Mouse (Mus musculus) T-helper 17 cell (primary cell): ENCODE data around the gene Iqcc.

Source experiments
- in situ Hi-C, 2 experiments: fragments of 300-600 bp; cut with MboI, MseI; formaldehyde crosslinking; loops; 1 replicate in 1 of 2; 2 replicates in 1 of 2; pipeline ENCODE4 v1.15.1; 2025; ENCODE audit warnings: high pct_unique_total_duplicates in 2 of 2

Iqcc gene

DNA sequence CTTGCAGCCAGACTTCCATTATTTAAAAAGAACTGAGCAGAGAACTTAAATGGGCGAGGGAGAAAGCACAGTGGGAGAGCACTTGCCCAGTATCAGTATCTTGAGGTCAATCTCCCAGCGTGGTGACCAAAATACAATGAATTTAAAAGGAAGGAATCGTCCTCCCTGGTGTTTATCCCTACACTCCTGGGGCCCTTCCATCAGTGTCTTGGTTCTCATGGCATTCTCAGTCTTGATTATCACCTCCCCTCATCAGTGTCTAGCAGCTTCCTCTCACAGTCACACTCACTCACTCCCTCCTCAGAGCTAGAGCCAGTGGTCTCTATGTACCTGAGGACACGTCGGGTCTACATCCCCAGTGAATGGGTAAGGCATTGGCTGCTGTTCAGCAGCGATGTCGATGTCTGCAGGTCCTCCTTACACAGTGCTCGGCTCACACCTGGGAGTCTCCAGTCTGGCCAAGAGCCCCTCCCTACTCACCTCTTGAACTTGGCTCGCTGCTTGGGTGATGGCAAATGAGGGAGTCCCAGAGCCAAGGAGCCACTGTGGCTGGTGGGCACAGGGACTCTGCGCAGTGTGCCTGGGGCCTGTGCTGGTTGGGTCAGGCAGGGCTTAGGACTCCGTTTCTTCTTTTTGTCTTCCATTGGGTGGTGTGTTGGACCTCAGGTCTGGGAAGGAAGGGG is 3.4 kb upstream of the Iqcc start:
- in situ Hi-C loops, result loop anchor here in 1 of 2 experiments (5.0 kb wide), 1 partner anchor 290 kb away; no protein-coding TSS in a partner anchor

DNA sequence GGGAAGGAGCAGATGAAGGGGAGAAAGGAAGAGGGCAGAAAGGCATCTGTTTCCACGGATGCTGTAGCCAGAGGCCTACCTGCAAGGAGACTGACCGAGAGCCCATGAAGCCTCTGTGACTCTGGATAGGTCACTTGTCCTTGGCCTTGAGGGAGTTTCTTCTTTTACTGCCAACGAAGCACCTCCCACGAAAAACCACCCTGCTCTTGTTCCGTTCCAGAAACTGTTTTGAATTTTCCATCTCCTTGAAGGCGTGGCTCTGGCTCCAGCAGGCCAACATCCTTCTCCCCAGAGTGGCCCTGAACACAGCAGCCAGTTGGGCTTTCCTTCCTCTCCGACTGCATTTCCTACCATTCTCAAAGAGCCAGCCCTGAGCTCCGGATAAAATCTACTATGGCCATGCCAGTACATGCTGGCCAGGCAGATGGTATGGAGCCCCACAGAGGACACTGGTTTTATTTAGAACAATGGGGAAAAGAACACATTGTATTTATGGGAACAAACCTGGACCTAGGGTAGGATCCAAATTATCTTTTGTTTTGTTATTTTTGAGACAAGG is 2.5 kb upstream of the Iqcc start:
- in situ Hi-C loops, result loop anchor here in 1 of 2 experiments (5.0 kb wide), 1 partner anchor 289 kb away; no protein-coding TSS in a partner anchor

DNA sequence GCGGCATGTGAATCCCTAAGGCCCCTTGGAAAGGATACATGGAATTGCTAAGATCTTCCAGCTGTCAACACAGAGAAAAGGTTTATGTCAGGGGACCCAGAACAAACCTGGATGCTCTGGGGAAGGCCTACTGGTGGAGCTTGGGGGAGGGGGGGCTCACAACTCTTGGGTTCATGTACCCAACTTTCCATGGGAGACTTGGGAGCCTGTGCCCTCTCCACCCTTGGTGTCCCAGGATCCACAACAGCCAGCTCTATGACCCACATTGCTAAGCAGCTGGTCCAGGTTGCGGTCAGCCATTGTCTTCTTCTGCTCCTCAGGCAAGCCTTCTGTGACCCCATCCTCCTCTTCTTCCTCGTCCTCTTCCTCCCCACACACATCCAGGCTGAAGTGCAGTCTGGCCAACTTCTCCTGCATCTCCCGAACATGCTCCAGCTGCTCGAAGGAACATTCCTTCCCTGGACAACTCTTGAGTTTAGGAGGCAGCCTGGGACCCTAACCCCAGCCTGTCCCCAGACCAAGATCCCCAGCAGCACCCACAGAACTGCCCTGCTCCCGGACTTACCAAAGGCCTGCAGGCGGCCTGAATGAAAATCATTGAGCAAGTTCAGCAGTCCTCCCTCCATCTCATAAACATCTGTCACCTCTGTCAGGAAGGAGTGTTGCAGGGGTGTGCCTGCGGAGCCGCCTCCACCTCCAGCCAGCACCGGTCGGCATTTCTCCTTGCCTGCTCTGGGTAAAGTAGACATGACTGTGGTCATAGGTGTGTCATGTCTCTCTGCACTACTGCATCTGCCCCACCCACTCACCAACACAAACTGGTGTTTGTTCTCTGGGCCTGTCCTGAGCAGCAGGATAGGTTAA is 1.8 kb upstream of the Iqcc start:
- in situ Hi-C loops, result loop anchor here in 1 of 2 experiments (5.0 kb wide), 1 partner anchor 288 kb away; no protein-coding TSS in a partner anchor

DNA sequence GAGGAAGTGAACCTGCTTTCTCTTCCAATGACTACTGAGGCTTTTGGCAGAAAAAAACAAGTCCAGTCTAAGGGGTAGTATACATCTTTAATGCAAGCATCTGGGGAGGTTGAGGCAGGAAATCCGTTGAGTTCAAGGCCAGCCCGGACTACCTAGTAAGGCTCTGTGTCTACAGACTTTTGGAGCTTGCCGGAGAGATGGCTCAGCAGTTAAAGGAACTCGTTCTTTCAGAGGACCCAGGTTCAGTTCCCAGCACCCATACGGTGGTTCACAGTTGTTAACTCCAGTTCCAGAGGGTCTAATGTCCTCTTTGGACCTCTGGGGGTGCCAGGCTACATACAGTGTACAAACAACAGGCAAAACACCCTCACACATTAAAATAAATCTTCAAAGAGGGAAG is 868 bp downstream of the Iqcc start:
- in situ Hi-C loops, result loop anchor here in 1 of 2 experiments (10.0 kb wide), 1 partner anchor 273 kb away; no protein-coding TSS in a partner anchor

DNA sequence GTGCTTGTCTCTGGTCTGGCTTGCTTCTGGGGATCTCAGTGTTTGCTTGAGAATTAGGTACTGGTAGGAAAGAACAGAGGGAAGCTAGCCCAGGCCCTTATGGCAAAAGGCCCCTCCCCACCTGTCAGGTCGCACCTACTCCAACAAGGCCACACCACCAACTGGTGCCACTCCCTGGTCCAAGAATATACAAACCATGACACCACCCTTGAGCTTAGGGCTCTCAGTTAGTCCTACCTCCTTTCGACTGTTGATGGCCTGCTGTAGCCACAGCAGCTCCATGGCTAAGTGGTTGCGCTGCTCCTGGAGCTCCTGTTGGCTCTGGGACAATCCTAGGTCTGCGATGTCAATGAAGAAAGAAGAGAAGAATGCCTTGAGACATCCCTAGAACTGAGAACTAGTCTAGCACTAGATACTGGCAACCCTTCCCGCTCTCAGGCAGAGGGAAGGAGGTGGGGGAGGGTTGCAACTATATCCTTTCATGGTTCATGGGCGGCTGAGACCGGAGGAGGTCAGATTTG is 1.7 kb downstream of the Iqcc start:
- in situ Hi-C loops, result loop anchor here in 1 of 2 experiments (10.0 kb wide), 1 partner anchor 272 kb away; no protein-coding TSS in a partner anchor

DNA sequence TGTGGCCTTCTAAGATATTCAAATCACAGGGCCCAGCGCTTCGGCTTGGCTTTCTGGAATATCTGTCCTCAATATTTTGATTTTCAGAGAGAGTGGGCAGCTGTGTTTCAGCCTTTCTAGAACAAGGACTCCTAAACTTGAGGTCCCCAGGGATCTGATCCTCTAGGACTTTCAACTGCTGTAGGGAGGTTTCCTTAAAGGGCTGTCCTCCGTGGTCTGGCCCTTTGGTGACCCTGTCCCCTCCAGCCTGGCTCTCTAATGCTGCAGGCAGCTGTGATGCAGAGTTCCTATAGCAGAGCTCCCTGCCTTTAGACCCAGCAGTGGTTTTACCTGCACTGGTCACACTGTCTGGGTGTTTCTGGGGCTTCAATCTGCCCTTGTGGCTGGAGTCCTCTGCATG is 2.3 kb downstream of the Iqcc start:
- in situ Hi-C loops, result loop anchor here in 1 of 2 experiments (10.0 kb wide), 1 partner anchor 272 kb away; no protein-coding TSS in a partner anchor

DNA sequence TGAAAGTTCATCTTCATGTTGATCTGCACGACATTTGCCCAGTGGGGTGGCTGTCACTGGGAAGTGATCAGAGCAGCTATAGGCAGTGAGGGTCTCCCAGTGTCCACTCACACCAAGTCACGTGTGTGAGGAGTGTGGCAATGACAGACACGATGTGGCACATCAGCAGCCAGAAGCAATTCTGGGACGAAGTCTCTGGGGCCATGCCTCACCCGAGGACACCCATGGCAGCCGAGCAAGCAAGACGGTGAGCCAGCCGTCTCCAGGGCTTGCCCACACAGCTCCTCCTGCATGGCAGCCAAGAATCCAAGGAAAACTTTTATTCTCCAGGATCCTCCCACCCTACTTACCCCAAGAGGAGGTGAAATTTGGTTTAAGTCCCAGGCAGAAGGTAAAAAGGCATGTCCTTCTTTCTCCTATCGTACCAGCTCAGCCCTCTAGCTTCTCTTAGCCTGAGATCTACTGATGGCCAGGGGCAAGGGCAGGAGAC is 3.1 kb downstream of the Iqcc start:
- in situ Hi-C loops, result loop anchor here in 1 of 2 experiments (10.0 kb wide), 1 partner anchor 271 kb away; no protein-coding TSS in a partner anchor

DNA sequence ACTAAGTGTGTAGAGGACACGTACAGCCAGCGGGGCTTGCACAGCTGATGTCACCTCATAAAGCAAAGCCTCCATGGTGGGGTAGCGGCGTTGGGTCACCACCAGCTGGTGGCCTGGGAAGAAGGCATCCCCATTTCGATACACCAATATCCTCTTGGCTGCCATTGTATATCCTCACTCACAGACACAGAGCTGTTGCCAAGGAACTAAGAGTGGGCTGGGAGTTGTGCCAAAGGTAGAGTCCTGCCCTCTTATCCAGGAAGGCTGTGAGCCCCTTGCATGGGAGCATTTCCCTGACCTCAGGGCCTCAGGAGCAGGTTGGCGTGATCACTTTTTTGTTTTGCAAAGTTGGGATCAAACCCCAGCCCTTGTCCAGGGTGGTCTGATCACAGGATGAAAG is 4.8 kb downstream of the Iqcc start, which contains the start of gene Dcdc2b:
Gene Dcdc2b (minus strand): TSS at position 165 of the 400 bp plus-strand sequence.
- in situ Hi-C loops, result loop anchor here in 1 of 2 experiments (10.0 kb wide), 1 partner anchor 269 kb away; no protein-coding TSS in a partner anchor

DNA sequence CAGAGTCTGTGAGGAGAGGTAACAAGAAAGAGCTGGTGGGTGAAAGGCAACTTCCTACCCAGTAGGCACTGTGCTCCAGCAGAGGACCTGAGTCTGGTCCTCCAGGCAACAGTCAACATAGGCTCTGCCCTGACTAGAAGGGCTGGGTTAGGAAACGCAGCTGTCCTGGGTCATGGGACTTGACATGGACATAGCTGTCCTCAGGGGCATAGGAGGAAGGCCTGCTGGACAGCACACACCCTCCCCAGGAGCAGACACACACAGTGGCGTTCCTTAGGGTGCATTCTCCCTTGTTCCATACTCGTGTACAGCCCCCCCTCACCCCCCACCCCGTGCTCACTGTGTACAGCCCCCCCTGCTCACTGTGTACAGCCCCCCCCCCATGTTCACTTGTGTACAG is 8.4 kb downstream of the Iqcc start:
- in situ Hi-C loops, result loop anchor here in 1 of 2 experiments (10.0 kb wide), 1 partner anchor 266 kb away; no protein-coding TSS in a partner anchor

DNA sequence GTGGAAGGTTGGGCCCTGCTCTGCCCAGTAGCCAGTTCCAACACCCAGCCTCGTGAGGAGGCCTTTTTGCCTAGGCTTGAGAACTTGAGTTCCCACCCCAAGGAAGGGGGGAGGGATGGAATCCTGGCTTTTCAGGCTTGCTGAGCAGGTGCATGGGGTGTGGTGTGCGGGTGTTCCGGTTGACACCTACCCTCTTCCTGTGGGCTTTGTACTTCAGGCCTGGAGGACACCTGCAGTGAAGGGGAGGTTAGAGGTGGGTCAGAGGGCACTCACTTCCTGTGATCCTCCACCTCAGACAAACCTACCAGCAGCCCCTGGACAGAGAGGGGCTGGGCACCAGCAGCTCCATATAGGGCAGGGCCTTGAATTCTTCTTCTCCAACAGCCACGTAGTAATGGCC is 8.9 kb downstream of the Iqcc start:
- in situ Hi-C loops, result loop anchor here in 1 of 2 experiments (10.0 kb wide), 1 partner anchor 265 kb away; no protein-coding TSS in a partner anchor

DNA sequence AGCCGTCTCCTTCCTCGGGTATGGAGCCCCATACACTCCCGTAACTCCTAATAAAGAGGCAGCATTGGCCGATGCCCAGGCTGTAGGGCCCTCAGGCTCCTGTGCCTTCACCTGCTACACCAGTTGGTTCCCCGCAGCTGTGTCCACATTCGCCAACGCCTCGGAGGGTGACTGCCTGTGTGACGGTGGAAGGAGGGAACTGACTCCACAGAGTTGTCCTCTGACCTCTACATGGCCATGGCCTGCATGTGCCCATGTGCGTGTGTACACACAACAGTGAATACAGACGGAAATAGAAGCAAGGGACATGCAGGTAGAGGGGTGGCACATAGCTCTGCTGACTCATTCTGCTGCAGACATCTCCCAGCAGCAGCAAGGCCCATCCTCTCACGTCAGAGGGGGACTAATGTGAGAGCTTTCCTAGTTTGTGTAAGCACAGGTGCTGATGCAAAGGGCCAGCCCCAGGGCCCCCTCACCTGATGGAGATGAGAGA is 9.7 kb downstream of the Iqcc start:
- in situ Hi-C loops, result loop anchor here in 1 of 2 experiments (10.0 kb wide), 1 partner anchor 54 kb away; no protein-coding TSS in a partner anchor

DNA sequence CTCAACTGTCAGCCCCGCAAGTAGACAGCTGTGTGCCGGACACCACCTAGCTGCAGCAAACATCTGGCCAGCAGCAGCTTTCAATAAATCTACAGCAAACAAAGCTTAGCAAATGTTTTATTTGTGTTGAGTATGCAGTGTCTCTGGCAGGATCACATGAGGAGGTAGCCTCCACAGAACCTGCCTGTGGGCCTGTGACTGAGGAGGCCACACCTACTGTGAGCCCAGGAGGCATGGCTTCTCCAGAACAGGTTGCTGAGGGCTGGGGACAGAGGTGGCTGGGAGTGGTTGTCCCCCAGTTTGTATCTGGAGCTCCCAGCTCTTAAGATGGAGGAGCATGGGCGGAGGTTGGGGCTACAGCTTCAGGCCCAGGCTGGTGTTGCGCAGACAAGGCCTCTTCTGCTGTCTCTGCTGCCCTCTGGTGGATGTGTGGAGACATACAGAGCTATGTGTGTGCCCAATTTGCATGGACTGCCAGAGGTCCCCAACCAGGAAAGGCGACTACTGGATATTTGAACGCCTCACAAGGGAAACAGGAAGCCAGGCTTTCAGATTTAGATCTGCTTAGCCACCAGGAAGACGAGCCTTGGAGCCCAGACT is 10.4 kb downstream of the Iqcc start:
- in situ Hi-C loops, result loop anchor here in 1 of 2 experiments (10.0 kb wide), 1 partner anchor 54 kb away; no protein-coding TSS in a partner anchor

DNA sequence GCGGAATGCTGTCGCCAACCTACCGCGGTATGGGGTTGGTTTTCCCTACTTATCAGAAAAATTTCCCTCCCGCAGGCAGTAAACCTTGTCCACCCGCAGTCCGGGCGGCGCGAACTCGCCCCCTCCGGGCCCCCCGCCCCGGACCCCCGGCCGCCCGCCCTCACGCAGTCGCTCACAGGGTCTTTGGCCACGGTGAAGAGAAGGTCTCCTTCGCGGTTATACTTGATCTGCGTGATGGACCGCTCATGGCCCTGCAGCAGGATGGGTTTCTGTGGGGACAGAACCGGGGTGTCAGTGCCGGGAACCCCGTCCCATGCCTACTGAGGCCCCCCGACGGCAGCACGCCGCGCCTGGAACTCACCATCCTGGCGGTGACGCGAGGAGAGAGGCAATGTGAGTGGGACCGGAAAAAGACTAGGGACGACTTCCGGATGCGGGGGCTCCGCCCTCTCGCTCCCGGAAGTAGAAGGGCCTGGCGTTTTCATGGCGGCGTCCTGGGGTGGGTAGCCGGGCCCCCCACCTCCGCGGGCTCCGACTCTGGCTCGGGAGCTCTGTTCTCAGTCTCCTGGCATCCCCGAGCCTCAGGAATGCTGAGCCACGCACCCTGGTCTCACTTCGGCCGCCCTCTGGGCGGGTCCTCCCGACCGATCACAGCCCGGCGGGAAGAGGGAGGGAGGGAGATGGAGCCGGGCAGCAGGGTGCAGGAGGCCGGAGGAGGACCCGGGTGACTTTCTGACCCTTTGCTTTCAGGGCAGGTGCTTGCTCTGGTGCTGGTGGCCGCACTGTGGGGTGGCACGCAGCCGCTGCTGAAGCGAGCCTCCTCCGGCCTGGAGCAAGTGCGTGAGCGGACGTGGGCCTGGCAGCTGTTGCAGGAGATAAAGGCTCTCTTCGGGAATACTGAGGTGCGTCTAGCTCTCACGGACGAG is 18.4 kb downstream of the Iqcc start, which contains the start of the genes Eif3i and Tmem234:
Gene Eif3i (minus strand): TSS at position 416 of the 926 bp plus-strand sequence.
Gene Tmem234 (plus strand): TSS at position 436 of the 926 bp plus-strand sequence.
- in situ Hi-C loops, result loop anchor here (5.0 to 10.0 kb wide), 2 partner anchors 43 to 46 kb away; no protein-coding TSS in a partner anchor

DNA sequence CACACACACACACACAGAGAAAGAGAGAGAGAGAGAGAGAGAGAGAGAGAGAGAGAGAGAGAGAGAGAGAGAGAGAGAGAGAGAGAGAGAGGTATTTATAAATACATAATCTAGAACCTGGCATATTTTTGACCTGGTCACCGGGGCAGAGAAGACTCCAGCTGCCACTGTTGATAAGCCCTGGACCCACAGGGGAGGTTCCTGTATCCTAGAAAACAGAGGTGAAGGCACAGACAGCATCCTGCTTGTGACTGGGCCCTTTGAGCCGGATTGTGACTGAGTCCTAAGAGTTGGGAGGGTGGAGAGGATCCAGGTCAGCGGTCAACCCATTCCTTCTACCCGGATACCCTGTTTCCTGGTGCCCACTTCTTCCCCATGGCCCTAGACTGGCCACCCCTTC is 30.0 kb downstream of the Iqcc start:
- in situ Hi-C loops, result no loop called here

DNA sequence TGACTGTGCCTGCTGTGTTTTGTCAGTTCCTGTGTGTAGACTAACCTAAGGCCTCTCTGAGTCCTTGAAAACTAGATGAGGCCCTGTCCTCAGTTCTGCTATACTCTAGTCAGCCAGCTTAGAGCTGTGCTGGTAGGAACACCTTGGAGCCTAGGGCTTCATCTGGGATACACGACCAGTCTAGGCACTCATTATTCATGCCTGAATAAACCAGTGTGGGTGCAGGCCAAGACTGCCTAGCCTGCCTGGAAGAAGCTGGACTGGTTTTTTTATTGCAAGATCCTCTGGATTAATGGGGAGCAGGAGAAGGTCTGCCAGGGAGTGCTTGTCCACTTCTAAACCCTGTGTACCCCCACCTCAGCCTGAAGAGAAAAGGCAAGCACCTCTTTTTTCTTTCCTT is 32.0 kb downstream of the Iqcc start:
- in situ Hi-C loops, result no loop called here

DNA sequence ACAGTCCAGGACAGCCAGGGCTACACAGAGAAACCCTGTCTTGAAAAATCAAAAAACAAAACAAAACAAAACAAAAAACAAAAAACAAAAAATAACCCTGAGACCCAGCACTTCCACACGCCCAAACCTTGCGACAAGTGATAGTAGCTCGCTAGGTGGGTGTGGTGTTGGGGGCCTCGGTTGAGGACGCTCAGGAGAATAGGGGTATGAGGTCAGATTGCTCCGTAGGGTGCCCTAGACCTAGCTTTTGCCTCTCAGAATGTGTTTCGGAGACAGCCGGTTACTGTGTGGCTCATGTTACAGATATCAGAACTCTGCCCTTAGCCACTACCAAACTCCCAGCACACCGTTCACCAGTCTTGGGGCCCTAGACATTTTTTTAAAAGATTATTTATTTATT is 33.1 kb downstream of the Iqcc start:
- in situ Hi-C loops, result no loop called here

DNA sequence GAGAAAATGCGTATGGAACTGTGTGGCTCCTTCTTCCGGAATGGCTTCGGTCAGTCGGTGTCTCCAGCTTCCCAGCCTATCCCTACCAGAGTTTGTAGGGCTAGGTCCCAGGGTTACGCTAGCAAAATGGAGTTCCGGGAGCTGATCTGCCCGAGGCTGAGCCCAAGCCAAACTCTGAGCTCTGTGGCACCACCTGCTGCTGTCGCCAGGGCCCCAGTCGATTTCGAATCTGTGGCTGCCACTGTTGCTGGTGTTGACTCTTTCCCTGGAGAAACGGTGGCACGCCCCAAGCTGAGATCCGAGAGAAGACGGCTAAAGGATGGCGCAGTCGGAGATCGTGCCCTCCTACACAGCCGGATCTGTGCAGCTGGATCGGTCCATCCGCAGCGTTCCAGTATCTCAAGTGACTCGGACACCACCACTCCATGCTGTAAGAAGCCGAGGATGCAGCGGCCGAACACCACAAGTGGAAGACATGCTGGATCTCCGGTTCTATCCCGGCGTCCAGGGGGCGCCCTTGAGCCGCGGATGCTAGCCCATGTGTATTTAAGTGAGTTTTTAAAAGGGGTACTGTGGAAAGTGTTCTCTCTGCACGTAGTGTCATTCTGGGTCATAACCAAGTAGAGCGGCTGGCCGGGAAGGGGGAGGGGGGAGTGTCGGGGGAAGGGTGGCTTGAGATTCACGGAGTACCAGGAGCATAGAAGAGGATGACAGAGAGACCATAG is 33.9 kb downstream of the Iqcc start:
- in situ Hi-C loops, result no loop called here

DNA sequence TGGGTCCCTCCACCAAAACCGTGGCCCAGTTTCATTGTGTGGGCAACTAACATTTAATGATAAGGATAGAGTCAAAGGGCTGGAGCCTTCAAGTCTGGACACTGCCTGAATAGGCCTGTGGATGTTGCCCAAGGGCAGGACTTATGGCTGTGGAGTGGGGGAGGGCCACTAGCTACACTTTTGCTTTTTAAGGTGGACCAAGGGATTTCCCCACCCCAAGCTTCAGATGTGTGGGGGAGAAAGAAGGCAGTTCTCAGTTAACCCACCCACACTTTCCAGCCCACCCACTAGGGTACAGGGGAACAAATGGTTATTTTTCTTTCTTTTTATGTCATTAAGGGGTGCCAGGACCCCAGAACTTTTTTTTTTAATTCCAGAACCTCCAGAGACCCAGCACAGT is 34.5 kb downstream of the Iqcc start:
- in situ Hi-C loops, result no loop called here
